Mouse (Mus musculus) gastrocnemius, postnatal 14 days (tissue): ENCODE data around the gene Aox1. TPM values are rescaled to one million over a fixed set of nuclear protein-coding genes. Genes with fewer than 3 reads are reported as not detected.
A peak's percentile ranks its signal among the peaks of the same experiment; 100 is the strongest.

Experiments used
- DNase-seq: peaks from one replicate; pipeline ENCODE4 v3.0.0; 2021; ENCODE audit warnings: mixed read lengths
- intact Hi-C: fragments of 180-260 bp; cut with DNase I; formaldehyde crosslinking; loops from one replicate; pipeline ENCODE4 v1.15.1; 2025; ENCODE audit warnings: low total_unique reads
- total RNA-seq, 2 experiments: library from RNA; stranded (reverse); gene quantifications; 2 replicates each; pipeline ENCODE4 v1.2.3; 2021

Aox1 gene
- total RNA-seq, 2 experiments from 2014 or later = 3.6 to 4.9 TPM

GRCm38 (mm10) chr1:58058846-58059245 is 29.1 kb downstream of the Aox1 start:
- intact Hi-C loops = no loop called here
- no peak for DNase-seq

GRCm38 (mm10) chr1:58062131-58062530 is 32.4 kb downstream of the Aox1 start:
- no peak for DNase-seq
- intact Hi-C loops = no loop called here

DNA sequence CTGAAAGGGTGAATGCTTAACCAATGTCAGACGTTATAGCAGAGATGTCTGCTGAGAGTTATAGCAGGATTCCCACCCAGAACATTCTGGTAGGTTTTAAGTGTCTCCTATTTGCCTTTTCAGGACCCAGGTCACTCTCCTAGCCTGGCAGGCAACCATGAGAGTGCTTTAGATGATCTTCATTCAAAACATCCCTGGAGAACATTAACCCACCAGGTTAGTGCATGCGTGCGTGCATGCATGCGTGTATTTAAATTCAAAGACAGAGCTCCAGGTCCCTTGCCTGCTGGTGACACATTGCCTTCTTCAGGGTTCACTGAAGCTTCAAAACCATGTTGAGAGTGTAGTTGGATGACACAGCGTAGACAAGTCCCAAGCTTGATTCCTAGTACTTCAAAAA is 35.4 kb downstream of the Aox1 start:
- no peak for DNase-seq
- intact Hi-C loops = no loop called here

GRCm38 (mm10) chr1:58065606-58066005 is 35.9 kb downstream of the Aox1 start:
- no peak for DNase-seq
- intact Hi-C loops = no loop called here

DNA sequence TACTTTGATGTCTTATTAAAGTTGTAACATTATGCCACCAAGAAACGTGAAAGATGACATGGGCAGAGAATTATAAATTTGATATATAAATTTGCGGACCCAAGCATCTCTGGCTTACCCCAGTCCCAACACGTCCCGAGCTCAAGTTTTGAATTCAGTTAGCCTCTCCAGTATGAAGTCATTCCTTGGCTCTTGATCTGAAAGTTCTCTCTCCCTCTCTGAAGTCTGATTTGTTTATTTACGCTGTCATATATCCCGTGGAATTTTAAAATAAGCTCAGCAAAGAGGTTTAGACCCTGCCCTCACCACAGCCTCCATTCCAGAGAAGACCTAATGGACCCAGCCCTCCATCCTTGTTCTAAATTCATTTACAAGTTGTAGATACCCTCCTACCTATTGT is 39.5 kb downstream of the Aox1 start:
- intact Hi-C loops = no loop called here
- no peak for DNase-seq

- no peak for DNase-seq
Observed at GRCm38 (mm10) chr1:58070091-58070490, 40.4 kb downstream of the Aox1 start.

GRCm38 (mm10) chr1:58071006-58071405 is 41.3 kb downstream of the Aox1 start:
- intact Hi-C loops = no loop called here
- DNase-seq = no peak

More at GRCm38 (mm10) chr1:58070091-58070490, 40.4 kb downstream of the Aox1 start:
- intact Hi-C loops = no loop called here

- intact Hi-C loops = no loop called here
- no peak for DNase-seq
Observed at GRCm38 (mm10) chr1:58071509-58071908, 41.8 kb downstream of the Aox1 start.

DNA sequence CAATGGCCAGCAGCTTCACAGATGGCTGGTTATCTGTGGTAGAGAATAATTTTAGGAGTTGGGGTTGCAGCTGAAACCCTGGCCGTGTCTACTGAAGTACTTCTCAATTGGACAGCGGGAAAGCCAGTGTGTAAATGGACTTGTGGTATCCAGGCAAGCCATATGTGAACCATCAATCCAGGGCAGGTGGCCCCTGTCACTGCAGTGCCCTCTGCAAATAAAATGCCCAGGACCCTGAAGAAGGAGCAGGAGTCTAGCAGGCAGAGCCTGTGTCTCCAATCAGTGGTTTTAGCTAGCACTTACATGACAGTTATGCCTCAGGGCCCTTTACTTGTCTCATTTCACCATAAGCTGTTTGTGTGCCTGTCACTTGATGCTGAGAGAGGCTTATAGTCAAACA is 42.7 kb downstream of the Aox1 start:
- no peak for DNase-seq
- intact Hi-C loops = no loop called here

- no peak for DNase-seq
Observed at GRCm38 (mm10) chr1:58072991-58073730, 43.4 kb downstream of the Aox1 start.

DNA sequence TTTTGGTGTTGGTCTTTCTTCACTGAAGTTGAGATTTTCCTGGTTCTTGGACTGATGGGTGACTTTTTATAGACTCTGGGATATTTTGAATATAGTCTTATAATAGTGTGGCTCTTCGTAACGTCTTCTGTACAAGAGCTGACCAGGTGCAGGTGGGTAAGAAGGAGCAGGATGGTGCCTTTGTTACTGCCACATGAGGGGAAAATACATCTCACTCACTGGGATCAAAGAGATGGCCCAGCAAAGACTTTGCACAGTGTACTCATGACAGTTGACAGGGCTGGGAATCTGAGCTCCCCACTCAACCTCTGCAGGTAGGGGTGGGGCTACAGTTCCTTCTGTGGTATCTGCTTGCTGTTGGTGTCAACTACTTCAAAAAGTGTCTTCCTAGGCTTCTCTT is 44.5 kb downstream of the Aox1 start:
- intact Hi-C loops = no loop called here
- no peak for DNase-seq

More at GRCm38 (mm10) chr1:58072991-58073730, 43.4 kb downstream of the Aox1 start:
- intact Hi-C loops = no loop called here

DNA sequence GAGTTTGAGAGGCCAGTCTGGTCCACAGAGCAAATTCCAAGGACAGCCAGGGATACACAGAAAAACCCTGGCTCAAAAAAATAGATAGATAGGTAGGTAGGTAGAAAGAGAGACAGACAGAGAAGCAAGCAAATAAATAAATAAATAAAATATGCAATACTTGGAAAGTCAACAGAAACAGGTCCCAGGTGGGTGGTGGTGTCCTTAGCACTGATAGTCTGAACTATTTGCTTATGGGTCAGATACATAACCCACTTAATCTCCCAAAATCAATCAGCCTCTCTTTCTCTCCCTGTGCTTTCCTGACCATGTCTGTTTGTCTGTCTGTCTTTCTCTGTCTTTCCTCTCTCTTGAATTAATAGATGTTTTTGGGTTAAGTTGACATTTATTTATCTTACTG is 48.2 kb downstream of the Aox1 start:
- DNase-seq = no peak
- intact Hi-C loops = no loop called here

- intact Hi-C loops = no loop called here
- no peak for DNase-seq
Observed at GRCm38 (mm10) chr1:58078390-58078789, 48.7 kb downstream of the Aox1 start.

- intact Hi-C loops = no loop called here
- no peak for DNase-seq
Observed at GRCm38 (mm10) chr1:58079689-58080088, 50.0 kb downstream of the Aox1 start.

DNA sequence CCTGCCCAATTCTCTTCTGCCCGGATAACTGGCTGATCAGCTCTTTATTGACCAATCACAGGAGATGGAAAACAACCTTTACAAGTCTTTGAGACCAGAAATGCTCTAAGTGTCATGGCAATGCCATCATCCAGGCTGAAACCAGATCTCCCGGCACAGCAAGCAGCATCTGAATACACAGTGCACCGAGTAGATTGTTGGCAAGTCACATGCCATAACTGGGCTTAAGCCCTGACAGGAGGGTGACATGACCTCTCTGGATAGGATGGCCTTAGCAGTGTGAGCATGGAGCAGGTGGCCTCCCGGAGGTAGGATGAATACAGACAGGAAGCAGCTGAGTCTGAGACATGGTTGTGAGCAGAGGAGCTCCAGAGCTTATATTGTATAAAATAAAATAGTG is 50.7 kb downstream of the Aox1 start:
- intact Hi-C loops = no loop called here
- DNase-seq = no peak

- DNase-seq = no peak
- intact Hi-C loops = no loop called here
Observed at GRCm38 (mm10) chr1:58081356-58081755, 51.6 kb downstream of the Aox1 start.

DNA sequence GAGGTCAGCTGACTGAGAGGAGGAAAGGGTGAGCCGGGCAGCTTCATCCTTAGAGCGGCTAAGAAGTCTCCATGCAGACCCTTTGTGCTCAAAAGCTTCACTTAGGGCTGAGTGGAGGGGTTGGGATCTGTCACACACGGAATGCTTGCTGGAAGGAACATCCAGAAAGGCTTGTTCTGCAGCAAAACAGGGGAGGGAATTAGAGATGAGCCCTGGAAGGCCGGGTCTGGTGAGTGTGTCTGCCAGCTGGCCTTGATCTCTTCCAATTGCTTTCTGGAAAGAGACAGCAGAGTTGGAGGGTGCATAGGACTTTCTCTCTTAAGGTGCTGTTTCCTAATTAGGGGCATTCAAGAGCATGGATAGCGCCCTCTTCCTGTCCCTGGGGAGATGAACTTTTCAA is 59.6 kb downstream of the Aox1 start:
- intact Hi-C loops = no loop called here
- DNase-seq = peak; percentile 48

GRCm38 (mm10) chr1:58090191-58090590 is 60.5 kb downstream of the Aox1 start:
- no peak for DNase-seq
- intact Hi-C loops = no loop called here

DNA sequence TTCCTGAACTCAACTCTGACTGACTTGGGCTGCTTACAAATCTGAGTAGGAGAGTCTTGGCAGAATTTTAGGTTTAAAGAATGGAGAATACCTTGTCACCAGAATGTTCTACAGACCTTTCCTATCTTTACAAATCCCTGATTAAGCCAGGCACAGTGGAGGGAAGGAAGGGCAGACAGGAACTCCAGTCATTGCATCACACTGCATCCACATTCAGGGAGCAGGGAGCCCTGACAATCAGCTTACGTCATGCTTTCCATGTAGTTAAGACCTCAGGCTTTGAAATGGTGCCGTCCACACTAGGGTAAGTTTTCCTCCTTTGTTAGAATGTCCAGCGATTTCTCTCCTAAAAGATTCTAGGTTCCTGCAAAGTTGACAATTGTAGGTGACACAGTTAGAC is 61.5 kb downstream of the Aox1 start:
- no peak for DNase-seq
- intact Hi-C loops = no loop called here

- DNase-seq = no peak
- intact Hi-C loops = no loop called here
Observed at GRCm38 (mm10) chr1:58091992-58092560, 62.3 kb downstream of the Aox1 start.

- intact Hi-C loops = no loop called here
- no peak for DNase-seq
Observed at GRCm38 (mm10) chr1:58097338-58097737, 67.6 kb downstream of the Aox1 start.
